Mouse (Mus musculus) hindbrain, embryonic 14.5 days (tissue): ENCODE data around the gene Kctd19. TPM values are rescaled to one million over a fixed set of nuclear protein-coding genes. Genes with fewer than 3 reads are reported as not detected.
A peak's percentile ranks its signal among the peaks of the same experiment; 100 is the strongest.

ENCODE experiments used
- ATAC-seq: fragments of 200-750 bp; cut with Nextera tagmentation; 2 replicates; pipeline ENCODE4 v1.8.0; 2017; ENCODE audit warnings: moderate number of reproducible peaks, mild to moderate bottlenecking, moderate TSS enrichment, moderate library complexity; ENCODE audit not compliant: low FRiP score
- DNase-seq: peaks from one replicate; pipeline ENCODE4 v3.0.0-alpha.2; 2015; ENCODE audit warnings: low spot score
- H3K27ac ChIP-seq: fragments of 300-500 bp; sonication (generic); 2 replicates; pipeline ENCODE4 v1.5.1; 2014; ENCODE audit warnings: mild to moderate bottlenecking, moderate library complexity
- H3K27me3 ChIP-seq: fragments of 300-500 bp; sonication (generic); 2 replicates; pipeline ENCODE4 v1.6.1; 2014; ENCODE audit warnings: mild to moderate bottlenecking, low read length, mixed read lengths; ENCODE audit not compliant: control insufficient read depth, insufficient read depth
- H3K36me3 ChIP-seq: fragments of 300-500 bp; sonication (generic); replicated peaks from 2 replicates; pipeline ENCODE4 v1.6.1; 2014; ENCODE audit not compliant: control insufficient read depth, insufficient read depth
- H3K4me1 ChIP-seq: fragments of 300-500 bp; sonication (generic); replicated peaks from 2 replicates; pipeline ENCODE4 v1.6.1; 2014; ENCODE audit warnings: antibody characterized with exemption, low read length, mixed read lengths; ENCODE audit not compliant: control insufficient read depth, insufficient read depth
- H3K4me2 ChIP-seq: fragments of 300-500 bp; sonication (generic); replicated peaks from 2 replicates; pipeline ENCODE4 v1.6.1; 2014; ENCODE audit warnings: mild to moderate bottlenecking, moderate library complexity
- H3K4me3 ChIP-seq: fragments of 300-500 bp; sonication (generic); replicated peaks from 2 replicates; pipeline ENCODE4 v1.5.1; 2014; ENCODE audit warnings: mild to moderate bottlenecking, low read length
- H3K9ac ChIP-seq: fragments of 300-500 bp; sonication (generic); 2 replicates; pipeline ENCODE4 v1.6.1; 2014
- H3K9me3 ChIP-seq: fragments of 300-500 bp; sonication (generic); 2 replicates; pipeline ENCODE4 v1.6.1; 2016; ENCODE audit warnings: low read length; ENCODE audit not compliant: control insufficient read depth
- WGBS: fragments of 180-500 bp; shearing (Covaris S2); extraction: QIAGEN DNeasy Blood & Tissue Kit; methylation state at CpG from one replicate; pipeline ENCODE4 v1.1.7; 2014; 5-methylcytosine and 5-hydroxymethylcytosine counted together
- polyA plus RNA-seq: library from polyadenylated mRNA; unstranded; fragments of >200 nt; fragmentation: Nextera tagmentation; extraction: Ambion mirVana; gene quantifications from 2 replicates; pipeline ENCODE4 v1.2.1, GENCODE M21; 2014

Kctd19 gene
- polyA plus RNA-seq, 1 experiment from 2014 or later, result not detected

GRCm38 (mm10) chr8:105446127-105446552 lies 32.8 kb upstream of the Kctd19 start:
- DNase-seq (peak; percentile 58), ATAC-seq (0 out of 2 replicates have a peak, but pooled peaks have one; percentile 62)
- no peak overlapping the region for H3K9ac ChIP-seq
- no peaks in the 10 kb centered on the region for H3K27me3 ChIP-seq
- H3K4me1 ChIP-seq, result peaks cover 12% of the 10 kb centered on the region
- no peaks in the 10 kb centered on the region for H3K36me3 ChIP-seq
- peak overlapping the region; percentile 73 for H3K27ac ChIP-seq
- WGBS, result 7% methylated on average over 4 of the region's 4 CpGs
- H3K9me3 ChIP-seq, result no peaks in the 10 kb centered on the region
- peak overlapping the region; percentile 18 for H3K4me2 ChIP-seq
- no peak overlapping the region for H3K4me3 ChIP-seq

GRCm38 (mm10) chr8:105445296-105446126 lies 32.2 kb upstream of the Kctd19 start:
- Histone ChIP-seq H3K4me2 (peak overlapping the region; percentile 18), H3K9ac (no peak overlapping the region), H3K4me3 (no peak overlapping the region), H3K36me3 (no peaks in the 10 kb centered on the region), H3K27me3 (no peaks in the 10 kb centered on the region), H3K4me1 (peaks cover 12% of the 10 kb centered on the region), H3K27ac (peak overlapping the region; percentile 73), H3K9me3 (no peaks in the 10 kb centered on the region)
- peak; percentile 64 for DNase-seq
- peak; percentile 83; the same call in 1 of the 2 replicates for ATAC-seq
- 7% methylated on average over 11 of the region's 11 CpGs for WGBS

- Histone ChIP-seq H3K27ac (no peak overlapping the region), H3K9me3 (no peaks in the 10 kb centered on the region), H3K36me3 (no peaks in the 10 kb centered on the region), H3K4me1 (peaks cover 12% of the 10 kb centered on the region), H3K27me3 (no peaks in the 10 kb centered on the region), H3K9ac (no peak overlapping the region), H3K4me2 (no peak overlapping the region), H3K4me3 (no peak overlapping the region)
- ATAC-seq (no peak), DNase-seq (no peak)
- WGBS, result 91% methylated on average over 5 of the region's 5 CpGs
Measured at GRCm38 (mm10) chr8:105442661-105443060, 29.4 kb upstream of the Kctd19 start.

GRCm38 (mm10) chr8:105441433-105441832 lies 28.1 kb upstream of the Kctd19 start:
- no peaks in the 10 kb centered on the region for H3K27me3 ChIP-seq
- no peak overlapping the region for H3K4me3 ChIP-seq
- H3K4me1 ChIP-seq, result peaks cover 11% of the 10 kb centered on the region
- H3K27ac ChIP-seq, result no peak overlapping the region
- H3K9ac ChIP-seq, result no peak overlapping the region
- H3K36me3 ChIP-seq, result no peaks in the 10 kb centered on the region
- 11% methylated on average over 6 of the region's 6 CpGs for WGBS
- no peaks in the 10 kb centered on the region for H3K9me3 ChIP-seq
- DNase-seq (peak; percentile 64), ATAC-seq (no peak)
- no peak overlapping the region for H3K4me2 ChIP-seq

GRCm38 (mm10) chr8:105438865-105439264 lies 25.6 kb upstream of the Kctd19 start:
- ATAC-seq (no peak), DNase-seq (no peak)
- H3K9me3 ChIP-seq, result no peaks in the 10 kb centered on the region
- no peak overlapping the region for H3K9ac ChIP-seq
- no peak overlapping the region for H3K27ac ChIP-seq
- H3K36me3 ChIP-seq, result no peaks in the 10 kb centered on the region
- no peaks in the 10 kb centered on the region for H3K4me1 ChIP-seq
- no peak overlapping the region for H3K4me3 ChIP-seq
- 36% methylated on average over 5 of the region's 5 CpGs for WGBS
- no peaks in the 10 kb centered on the region for H3K27me3 ChIP-seq
- H3K4me2 ChIP-seq, result no peak overlapping the region

- Histone ChIP-seq H3K9ac (no peak overlapping the region), H3K27me3 (no peaks in the 10 kb centered on the region), H3K36me3 (no peaks in the 10 kb centered on the region), H3K4me1 (peaks cover 12% of the 10 kb centered on the region), H3K4me3 (no peak overlapping the region), H3K27ac (no peak overlapping the region), H3K4me2 (no peak overlapping the region), H3K9me3 (no peaks in the 10 kb centered on the region)
- DNase-seq (no peak), ATAC-seq (no peak)
- WGBS, result 86% methylated on average over 5 of the region's 5 CpGs
Measured at GRCm38 (mm10) chr8:105437078-105437748, 23.9 kb upstream of the Kctd19 start.

GRCm38 (mm10) chr8:105436218-105436617 lies 22.9 kb upstream of the Kctd19 start:
- no peak overlapping the region for H3K27ac ChIP-seq
- no peak overlapping the region for H3K9ac ChIP-seq
- no peak overlapping the region for H3K4me2 ChIP-seq
- ATAC-seq, result no peak
- WGBS, result 78% methylated on average over 5 of the region's 5 CpGs
- no peak for DNase-seq
- no peaks in the 10 kb centered on the region for H3K9me3 ChIP-seq
- H3K27me3 ChIP-seq, result no peaks in the 10 kb centered on the region
- H3K4me3 ChIP-seq, result no peak overlapping the region
- H3K36me3 ChIP-seq, result no peaks in the 10 kb centered on the region
- peaks cover 20% of the 10 kb centered on the region for H3K4me1 ChIP-seq

- no peak overlapping the region for H3K27ac ChIP-seq
- H3K36me3 ChIP-seq, result no peaks in the 10 kb centered on the region
- peaks cover 20% of the 10 kb centered on the region for H3K4me1 ChIP-seq
- 64% methylated on average over 5 of the region's 5 CpGs for WGBS
- H3K4me3 ChIP-seq, result no peak overlapping the region
- no peak for ATAC-seq
- H3K9ac ChIP-seq, result no peak overlapping the region
- no peak overlapping the region for H3K4me2 ChIP-seq
- DNase-seq, result no peak
- H3K27me3 ChIP-seq, result no peaks in the 10 kb centered on the region
- H3K9me3 ChIP-seq, result no peaks in the 10 kb centered on the region
Measured at GRCm38 (mm10) chr8:105434136-105434535, 20.8 kb upstream of the Kctd19 start.

GRCm38 (mm10) chr8:105433511-105433910 lies 20.2 kb upstream of the Kctd19 start:
- H3K4me3 ChIP-seq, result no peak overlapping the region
- 25% methylated on average over 5 of the region's 5 CpGs for WGBS
- peaks cover 20% of the 10 kb centered on the region for H3K4me1 ChIP-seq
- no peaks in the 10 kb centered on the region for H3K27me3 ChIP-seq
- ATAC-seq (no peak), DNase-seq (no peak)
- no peak overlapping the region for H3K9ac ChIP-seq
- 0 out of 2 replicates have a peak overlapping the region, but pooled peaks have one; percentile 17 for H3K27ac ChIP-seq
- H3K9me3 ChIP-seq, result no peaks in the 10 kb centered on the region
- H3K4me2 ChIP-seq, result no peak overlapping the region
- no peaks in the 10 kb centered on the region for H3K36me3 ChIP-seq
